Mouse (Mus musculus): Measurements from ENCODE around the gene Ndufa12.

GRCm38 (mm10) chr10:94225026-94225750, 26.7 kb downstream of the Ndufa12 start:
- no peak for TF ChIP-seq MAFK (IDR thresholded peaks at IDR 0.05; ENCODE audit: insufficient read depth, low read depth, low read length)
- TF ChIP-seq CHD2 (IDR thresholded peaks at IDR 0.05; ENCODE audit: low read depth, low read length): no peak
- TF ChIP-seq HCFC1 (IDR thresholded peaks at IDR 0.05; ENCODE audit: borderline replicate concordance, insufficient read depth, low read length): no peak
